Mouse (Mus musculus) cerebellum, adult 18-20 months (tissue): ENCODE data around the gene Adarb1.

Experiments used
- DNase-seq, 2 experiments: peaks; one replicate each; pipeline ENCODE4 v3.0.0; 2021

The Adarb1 gene

GRCm38 (mm10) chr10:77380716-77381115 is 37.4 kb downstream of the Adarb1 start:
- DNase-seq = no peak

GRCm38 (mm10) chr10:77379199-77379598 is 38.9 kb downstream of the Adarb1 start:
- DNase-seq = no peak

DNA sequence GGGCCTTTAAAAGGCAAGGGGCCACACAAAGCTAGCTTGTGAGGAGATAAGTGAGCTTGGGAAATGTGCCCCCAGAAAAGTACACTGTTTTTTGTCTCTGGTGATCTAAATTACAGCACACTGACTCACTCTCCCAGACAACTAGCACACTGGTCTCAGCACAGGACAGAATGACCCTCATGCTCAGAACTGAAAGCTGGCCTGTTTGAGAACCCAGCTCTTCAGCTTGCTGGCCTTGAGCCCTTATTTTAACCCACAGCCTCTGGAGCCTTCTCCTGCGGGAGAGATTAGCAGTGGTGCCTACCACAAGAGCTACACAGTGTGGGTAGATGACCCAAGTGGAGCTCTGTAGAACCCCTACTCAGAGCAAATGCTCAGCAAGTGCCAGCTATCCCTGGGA is 42.0 kb downstream of the Adarb1 start:
- DNase-seq = no peak

DNA sequence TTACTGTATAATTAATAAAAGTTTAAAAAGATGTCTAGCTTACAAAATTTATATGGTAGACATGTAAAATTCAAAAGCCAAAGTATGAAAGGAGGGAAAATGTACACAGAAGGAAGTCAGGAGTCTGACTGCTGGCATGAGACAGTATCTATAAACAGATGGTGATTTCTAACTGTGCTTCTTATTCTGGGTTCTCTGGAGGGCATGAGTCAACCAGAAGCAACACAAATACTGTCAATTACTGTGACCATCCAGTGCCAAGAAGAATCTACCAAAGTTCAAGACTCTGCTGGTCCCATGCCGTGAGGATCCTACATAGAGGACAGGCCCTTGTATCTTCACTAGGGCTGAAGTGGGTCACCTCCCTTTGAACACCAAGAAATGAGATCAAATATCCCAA is 43.1 kb downstream of the Adarb1 start:
- no peak for DNase-seq

DNA sequence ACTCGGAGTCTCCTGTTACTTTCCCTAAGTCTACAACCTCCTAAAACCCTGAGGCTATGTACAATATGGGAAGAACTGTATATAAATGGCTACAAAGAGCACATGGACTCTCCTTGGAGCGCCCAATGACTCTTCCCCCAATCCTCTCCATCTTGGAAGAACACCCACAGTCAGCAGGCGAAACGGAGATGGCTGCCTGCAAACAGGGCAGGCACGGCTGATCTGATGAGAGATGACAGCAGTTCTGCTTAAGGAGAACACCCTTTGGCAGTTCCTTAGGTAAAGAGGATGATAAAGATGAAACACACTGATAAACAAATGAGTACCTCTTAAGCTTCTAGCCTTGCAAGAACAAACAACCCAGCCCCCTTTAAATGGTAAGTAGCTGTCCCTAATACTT is 43.7 kb downstream of the Adarb1 start:
- no peak for DNase-seq

DNA sequence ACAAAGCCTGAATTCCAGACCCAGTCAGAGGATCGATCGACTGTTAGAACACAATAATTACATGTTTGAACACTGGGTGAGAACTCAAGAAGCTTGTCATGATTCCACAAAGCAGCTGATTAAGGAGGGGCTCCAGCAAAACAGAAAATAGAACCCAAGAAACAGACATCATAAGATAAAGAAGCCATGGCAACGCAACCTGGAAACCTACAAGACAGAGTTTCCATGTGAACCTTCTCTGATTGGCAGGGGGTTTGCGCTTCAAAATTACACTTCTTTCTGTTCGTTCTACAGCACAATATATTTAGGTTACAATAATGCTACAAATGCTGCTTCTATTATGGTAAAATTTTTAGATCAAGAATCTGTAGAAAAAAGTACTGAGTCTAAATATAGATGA is 47.9 kb downstream of the Adarb1 start:
- DNase-seq = no peak

DNA sequence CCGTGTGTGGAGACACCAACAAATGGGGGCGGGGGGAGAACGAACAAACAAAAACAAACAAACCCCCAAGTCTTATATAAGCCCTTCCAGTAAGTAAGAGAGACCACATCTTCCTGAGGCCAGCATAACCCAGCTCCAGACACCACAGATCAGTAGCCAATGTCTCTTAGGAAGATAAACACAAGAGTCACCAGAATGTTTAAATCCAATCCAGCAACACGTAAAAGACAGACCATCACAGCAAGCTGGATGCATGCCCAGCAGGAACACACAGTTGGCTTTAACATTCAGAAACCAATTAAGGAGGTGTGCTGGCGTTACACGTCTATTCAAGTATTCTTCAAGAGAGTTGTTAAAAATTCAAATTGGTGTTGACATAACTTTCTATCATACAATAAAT is 50.1 kb downstream of the Adarb1 start:
- no peak for DNase-seq

DNA sequence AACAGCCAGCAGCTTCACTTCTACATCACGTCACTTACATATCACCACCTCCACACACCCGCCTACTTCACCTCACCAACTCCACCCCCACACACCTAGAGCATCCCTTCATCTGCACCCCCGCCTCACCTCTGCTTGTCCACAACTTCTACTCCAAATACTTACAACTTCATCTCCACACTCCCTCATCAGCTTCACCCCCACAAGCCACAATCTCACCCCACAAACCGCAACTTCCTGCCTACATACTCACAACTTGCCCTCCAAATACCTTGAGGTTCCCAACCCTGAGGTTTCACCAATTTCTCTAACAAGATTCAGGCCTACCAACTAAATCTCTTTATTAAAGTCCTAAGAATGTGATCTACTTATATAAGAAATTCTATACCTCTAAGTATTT is 51.1 kb downstream of the Adarb1 start:
- no peak for DNase-seq

DNA sequence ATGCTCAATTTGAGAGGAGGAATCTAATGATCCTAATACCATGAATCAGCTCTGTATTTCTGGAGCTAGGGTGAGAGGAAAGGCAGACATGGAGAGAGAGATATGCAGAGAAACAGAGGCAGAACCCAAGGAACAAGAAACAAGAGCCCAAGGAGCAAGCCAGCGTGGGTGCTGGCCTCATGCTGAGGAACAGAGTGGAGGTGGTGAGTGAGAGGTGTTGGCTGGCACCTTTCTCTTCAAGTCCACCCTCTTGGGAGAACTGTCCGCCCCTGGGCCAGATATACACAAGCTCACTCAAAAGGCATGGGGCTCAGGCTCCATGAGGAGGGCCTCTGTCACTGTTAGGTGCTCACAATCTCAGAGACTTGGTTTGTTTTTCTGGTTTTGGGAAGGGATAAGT is 52.9 kb downstream of the Adarb1 start:
- no peak for DNase-seq

GRCm38 (mm10) chr10:77360486-77360885 is 57.6 kb downstream of the Adarb1 start:
- DNase-seq = no peak

DNA sequence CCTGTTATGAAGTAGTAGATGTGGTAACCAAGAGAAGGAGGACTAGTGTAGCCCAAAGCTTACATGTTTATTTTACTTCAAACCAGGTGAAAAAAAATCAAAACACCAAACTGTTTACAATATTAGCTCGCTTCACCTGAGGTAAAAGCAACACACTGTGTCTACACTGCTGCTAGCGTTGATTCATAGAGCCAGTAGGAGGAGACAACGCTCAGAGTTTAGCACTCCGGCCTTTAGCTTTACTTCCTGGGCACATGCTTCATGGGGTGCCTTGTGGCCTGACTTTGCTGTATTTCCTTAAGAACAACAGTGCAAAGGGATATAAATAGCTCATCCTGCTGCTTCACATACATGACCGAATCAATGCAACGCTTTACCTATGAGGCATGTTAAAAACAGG is 60.1 kb downstream of the Adarb1 start:
- no peak for DNase-seq

GRCm38 (mm10) chr10:77353031-77353745 is 64.9 kb downstream of the Adarb1 start:
- peak; percentile 90 to 93 for DNase-seq

DNA sequence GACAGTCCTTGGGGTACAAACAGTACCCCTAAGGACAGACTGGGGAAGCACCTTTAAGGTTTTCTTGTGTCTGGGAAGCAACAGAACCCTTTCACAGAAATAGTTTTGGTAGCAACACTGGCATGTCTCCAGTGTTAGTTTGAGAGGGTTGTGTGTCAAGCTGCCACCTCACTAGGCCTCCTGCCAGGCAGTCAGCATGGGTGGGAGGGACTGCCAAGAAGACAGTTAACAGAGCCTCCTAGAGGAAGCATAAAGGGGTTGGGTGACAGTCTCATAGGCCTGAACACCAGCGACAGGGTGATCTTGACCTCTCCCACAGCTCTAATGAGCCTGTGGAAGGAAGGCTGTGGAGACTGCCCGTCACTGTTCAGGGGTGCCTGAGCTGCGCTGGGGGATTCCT is 75.2 kb downstream of the Adarb1 start:
- peak; percentile 82 to 87 for DNase-seq

DNA sequence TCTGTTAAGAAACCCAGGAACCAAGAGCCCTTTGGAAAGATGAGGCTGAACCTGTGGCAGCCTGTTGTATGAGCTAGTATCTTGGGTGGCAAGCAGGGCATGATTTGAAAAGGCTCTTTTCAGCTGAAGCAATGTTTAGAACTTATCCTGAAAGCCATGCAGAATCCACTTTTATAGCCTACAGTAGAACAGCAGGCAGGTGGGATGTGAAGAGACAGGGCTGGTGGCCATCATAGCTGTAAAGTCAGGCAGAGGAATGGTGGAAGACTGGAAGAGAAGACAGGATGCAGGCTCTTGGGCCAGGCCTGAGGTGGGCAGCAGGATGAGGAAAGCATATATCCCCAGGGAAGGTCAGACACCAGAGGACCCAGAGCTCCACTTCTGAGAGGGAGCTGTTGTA is 76.4 kb downstream of the Adarb1 start:
- DNase-seq = no peak

DNA sequence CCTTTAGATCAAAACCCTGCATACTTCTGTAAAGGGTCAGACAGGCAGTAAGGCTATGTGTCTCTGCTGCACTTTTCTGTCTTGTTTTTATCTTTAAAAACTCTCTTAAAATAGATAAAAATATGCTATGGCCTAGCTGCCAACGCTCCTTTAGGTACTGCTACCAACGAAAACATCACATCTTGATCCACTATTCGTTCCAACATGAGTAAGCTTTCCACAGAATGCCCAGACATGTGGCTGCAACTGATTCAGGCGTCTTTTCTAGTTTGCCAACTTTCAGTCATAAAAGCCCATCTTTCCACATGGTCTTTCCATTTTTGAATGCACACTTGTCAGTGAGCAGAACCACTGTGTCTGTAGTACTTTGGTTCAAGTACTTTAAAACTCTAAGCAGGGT is 77.0 kb downstream of the Adarb1 start:
- no peak for DNase-seq

- peak in 1 of 2 experiments; percentile 47 for DNase-seq
Observed at GRCm38 (mm10) chr10:77339871-77340341, 78.2 kb downstream of the Adarb1 start.

- no peak for DNase-seq
Observed at GRCm38 (mm10) chr10:77333518-77333917, 84.6 kb downstream of the Adarb1 start.

- no peak for DNase-seq
Observed at GRCm38 (mm10) chr10:77329446-77330094, 88.5 kb downstream of the Adarb1 start.

GRCm38 (mm10) chr10:77324716-77325115 is 93.4 kb downstream of the Adarb1 start:
- peak in 1 of 2 experiments; percentile 30 for DNase-seq

- DNase-seq = no peak
Observed at GRCm38 (mm10) chr10:77321611-77322010, 96.5 kb downstream of the Adarb1 start.

- no peak for DNase-seq
Observed at GRCm38 (mm10) chr10:77321001-77321400, 97.1 kb downstream of the Adarb1 start.

DNA sequence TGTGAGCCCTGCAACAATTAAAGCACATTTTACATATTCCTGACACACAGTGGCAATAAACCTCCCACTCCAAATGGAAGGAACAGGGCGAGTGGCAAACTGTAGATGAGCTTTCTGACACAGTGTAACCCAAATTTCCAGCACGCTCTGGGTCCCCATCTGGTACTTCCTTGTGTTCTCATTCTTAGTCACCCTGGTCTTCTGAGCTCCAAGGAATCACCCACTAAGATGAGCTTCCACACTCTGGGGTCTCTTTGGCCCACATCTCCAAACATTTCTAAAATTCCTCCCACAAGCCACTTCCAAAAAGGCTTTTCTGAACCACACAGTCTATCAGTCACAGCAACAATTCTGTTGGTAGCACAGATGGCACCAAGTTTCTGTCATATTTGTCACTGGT is 102.4 kb downstream of the Adarb1 start:
- DNase-seq = no peak

GRCm38 (mm10) chr10:77314711-77315266 is 103.3 kb downstream of the Adarb1 start:
- DNase-seq = no peak

GRCm38 (mm10) chr10:77308978-77309377 is 109.1 kb downstream of the Adarb1 start:
- DNase-seq = no peak
